In genomic region chr2:76362111-76362510, GRCm38 (mm10) we compare ENCODE assay signal across 12 mouse cellular contexts. TPM values are rescaled to one million over a fixed set of nuclear protein-coding genes. Genes with fewer than 3 reads are reported as not detected.
DNase-seq lines count a peak whose midpoint lies in the region; TF ChIP-seq lines count a peak whose summit lies in the region.
"Had no signal": no experiment of that assay in that cellular context is flagged by ENCODE, and none has a peak within 500 bp of the region (broad histone marks: within the 10 kb centered on the region; RNA-seq: fewer than 3 reads in every experiment).

No protein-coding gene starts in this region.

- TF ChIP-seq POLR2A in CH12.LX (IDR thresholded peaks at IDR 0.05; ENCODE audit: low read depth, low read length), result no peak

- H3K4me1 ChIP-seq in CH12.LX (ENCODE audit: control insufficient read depth in 1 of 2, insufficient read depth in 2 of 2), result no peaks in the 10 kb centered on the region
- H3K4me1 ChIP-seq in embryonic facial prominence, embryonic 10.5 days, result no peaks in the 10 kb centered on the region
- H3K4me1 ChIP-seq: heart, embryonic 12.5 days; stomach, embryonic 15.5 days had no signal

- H3K27me3 ChIP-seq in CH12.LX (replicated peaks), result no peaks in the 10 kb centered on the region
- H3K27me3 ChIP-seq in embryonic facial prominence, embryonic 10.5 days (replicated peaks; ENCODE audit: low read depth, poor library complexity, severe bottlenecking), result no peaks in the 10 kb centered on the region
- H3K27me3 ChIP-seq: heart, embryonic 12.5 days; stomach, embryonic 15.5 days had no signal

- no peak overlapping the region for H3K4me3 ChIP-seq in CH12.LX (replicated peaks in 1 of 3; ENCODE audit: low read depth in 2 of 3, low read length in 2 of 3, poor library complexity in 1 of 3)
- H3K4me3 ChIP-seq in embryonic facial prominence, embryonic 10.5 days, result no peak overlapping the region
- H3K4me3 ChIP-seq: heart, embryonic 12.5 days; stomach, embryonic 15.5 days had no signal

- no peak overlapping the region for H3K9ac ChIP-seq in CH12.LX (ENCODE audit: insufficient read depth, low read depth)
- H3K9ac ChIP-seq: heart, embryonic 12.5 days; stomach, embryonic 15.5 days had no signal

- TF ChIP-seq EP300 in CH12.LX (IDR thresholded peaks at IDR 0.05; ENCODE audit: low read length), result no peak

- no peaks in the 10 kb centered on the region for H3K79me2 ChIP-seq in CH12.LX (replicated peaks; ENCODE audit: control insufficient read depth, extremely low read depth, insufficient read depth, poor library complexity, severe bottlenecking)

- peak; percentile 54 for TF ChIP-seq RAD21 in CH12.LX (IDR thresholded peaks at IDR 0.05; ENCODE audit: low read depth, low read length)

- peak; percentile 34 to 61; a peak in 3 of 4 replicates for TF ChIP-seq CTCF in CH12.LX (conservative IDR thresholded peaks at IDR 0.05 in 1 of 2, IDR thresholded peaks at IDR 0.05 in 1 of 2; ENCODE audit: low read depth in 2 of 2, low read length in 2 of 2)

- peak; percentile 63 to 73 for DNase-seq in cerebellum, postnatal 10 days
- no peak for DNase-seq in cerebellum, adult 11 months
- peak; percentile 52 to 53 for DNase-seq in layer of hippocampus, postnatal 10 days (ENCODE audit: low spot score in 2 of 2)
- no peak for DNase-seq in layer of hippocampus, postnatal 36 days
- no peak for DNase-seq in CH12.LX (ENCODE audit: extremely low read depth)
- peak; percentile 49 for DNase-seq in embryonic facial prominence, embryonic 10.5 days (ENCODE audit: low spot score)
- no peak for DNase-seq in layer of hippocampus, adult 9-10 months (ENCODE audit: low spot score)
- no peak for DNase-seq in adrenal gland, postnatal 4 days (ENCODE audit: low spot score in 2 of 2)

- in situ Hi-C loops in CH12.LX (cut with MboI; ENCODE audit: low pct_ligation_motif_present, low pct_unique_long_range_greater_than_20kb, low sequenced_read_pairs), result no loop called here

- H3K4me2 ChIP-seq in CH12.LX (ENCODE audit: insufficient read depth, low read depth, poor library complexity, severe bottlenecking), result no peak overlapping the region
- H3K4me2 ChIP-seq: heart, embryonic 12.5 days; stomach, embryonic 15.5 days had no signal

- no peaks in the 10 kb centered on the region for H3K9me3 ChIP-seq in CH12.LX (replicated peaks; ENCODE audit: low read length)
- no peaks in the 10 kb centered on the region for H3K9me3 ChIP-seq in embryonic facial prominence, embryonic 10.5 days
- H3K9me3 ChIP-seq: heart, embryonic 12.5 days; stomach, embryonic 15.5 days had no signal

- 49% methylated on average over 2 of the region's 2 CpGs for WGBS in embryonic facial prominence, embryonic 10.5 days

- H3K36me3 ChIP-seq in CH12.LX (replicated peaks in 1 of 2; ENCODE audit: control insufficient read depth in 1 of 2, insufficient read depth in 1 of 2, low read length in 1 of 2), result no peaks in the 10 kb centered on the region
- no peaks in the 10 kb centered on the region for H3K36me3 ChIP-seq in embryonic facial prominence, embryonic 10.5 days (replicated peaks)
- H3K36me3 ChIP-seq: heart, embryonic 12.5 days; stomach, embryonic 15.5 days had no signal

- no peak overlapping the region for H3K27ac ChIP-seq in CH12.LX (ENCODE audit: insufficient read depth, low read depth)
- H3K27ac ChIP-seq in embryonic facial prominence, embryonic 10.5 days (replicated peaks), result no peak overlapping the region
- H3K27ac ChIP-seq: stomach, embryonic 15.5 days had no signal

- dilution Hi-C loops in CH12.LX (cut with MboI; ENCODE audit: extremely low pct_ligation_motif_present, extremely low pct_unique_long_range_greater_than_20kb, low sequenced_read_pairs), result no loop called here

TF ChIP-seq in CH12.LX, 34 proteins besides CTCF, POLR2A, EP300 and RAD21:
- TF ChIP-seq SMC3 (IDR thresholded peaks at IDR 0.05; ENCODE audit: low read depth, low read length), result peak; percentile 39
- TF ChIP-seq UBTF (IDR thresholded peaks at IDR 0.05; ENCODE audit: low read depth, low read length), result no peak

RNA-seq across cellular contexts. Expression of gene Cyct, which starts 1.9 kb away (rescaled TPM):
- under 1 TPM in 1 of 2 experiments, not detected in 1; 0.56 TPM for total RNA-seq in layer of hippocampus, postnatal 10 days (2021)
- total RNA-seq in layer of hippocampus, postnatal 36 days (2021), result not detected
- total RNA-seq in CH12.LX (2012; rRNA removed) (not detected in 2 replicates), CH12.LX (2014; rRNA removed) (not detected in 2 replicates)
- polyA plus RNA-seq in CH12.LX (2012; ENCODE audit: insufficient read length, low read depth), result not detected in 2 replicates
- not detected in 2 replicates for polyA plus RNA-seq in embryonic facial prominence, embryonic 10.5 days (2016; fragmentation: Nextera tagmentation; extraction: Ambion mirVana)
- total RNA-seq in adrenal gland, postnatal 4 days (2021), result not detected
- total RNA-seq: common myeloid progenitor, adult 5-6 weeks; left cerebral cortex, adult 8-10 months had no signal
- polyA plus RNA-seq: heart, embryonic 12.5 days; stomach, embryonic 15.5 days had no signal

RNA-seq across cellular contexts. Expression of gene Rbm45, which starts 7.7 kb away (rescaled TPM):
- total RNA-seq in layer of hippocampus, postnatal 10 days (2021), result 10 to 100 TPM; 38.8 to 42.1 TPM
- total RNA-seq in layer of hippocampus, postnatal 36 days (2021), result 10 to 100 TPM; 44.4 to 44.6 TPM
- total RNA-seq in CH12.LX (2012; rRNA removed) (53.7 and 60.2 TPM in 2 replicates), CH12.LX (2014; rRNA removed) (59.7 and 61.4 TPM in 2 replicates)
- polyA plus RNA-seq in CH12.LX (2012; ENCODE audit: insufficient read length, low read depth), result 53.3 and 56.0 TPM in 2 replicates
- 20.0 and 20.6 TPM in 2 replicates for polyA plus RNA-seq in embryonic facial prominence, embryonic 10.5 days (2016; fragmentation: Nextera tagmentation; extraction: Ambion mirVana)
- 10 to 100 TPM; 49.3 to 50.7 TPM for total RNA-seq in adrenal gland, postnatal 4 days (2021)

RNA-seq across cellular contexts. Expression of gene Pde11a, which starts 23.5 kb away (rescaled TPM):
- 1 to 10 TPM; 5.0 to 6.4 TPM for total RNA-seq in layer of hippocampus, postnatal 10 days (2021)
- total RNA-seq in layer of hippocampus, postnatal 36 days (2021), result 10 to 100 TPM; 14.2 to 18.9 TPM
- total RNA-seq in CH12.LX (2012; rRNA removed) (0.08 and 0.38 TPM in 2 replicates), CH12.LX (2014; rRNA removed) (0.20 and 0.21 TPM in 2 replicates)
- polyA plus RNA-seq in CH12.LX (2012; ENCODE audit: insufficient read length, low read depth), result 0.14 and 0.34 TPM in 2 replicates
- polyA plus RNA-seq in embryonic facial prominence, embryonic 10.5 days (2016; fragmentation: Nextera tagmentation; extraction: Ambion mirVana), result 0.50 and 0.99 TPM in 2 replicates
- total RNA-seq in adrenal gland, postnatal 4 days (2021), result 1 to 10 TPM in 1 of 2 experiments, under 1 TPM in 1; 0.76 to 1.3 TPM
- total RNA-seq: common myeloid progenitor, adult 5-6 weeks had no signal

RNA-seq across cellular contexts. Expression of gene Osbpl6, which starts 44.2 kb away (rescaled TPM):
- 10 to 100 TPM; 53.1 to 57.8 TPM for total RNA-seq in layer of hippocampus, postnatal 10 days (2021)
- 10 to 100 TPM; 65.8 to 74.5 TPM for total RNA-seq in layer of hippocampus, postnatal 36 days (2021)
- total RNA-seq in CH12.LX (2012; rRNA removed), result 0.38 TPM in 1 of 2 replicates, not detected in the other
- 0.19 TPM in 2 replicates for total RNA-seq in CH12.LX (2014; rRNA removed)
- polyA plus RNA-seq in CH12.LX (2012; ENCODE audit: insufficient read length, low read depth), result 0.35 and 0.60 TPM in 2 replicates
- 13.5 and 15.4 TPM in 2 replicates for polyA plus RNA-seq in embryonic facial prominence, embryonic 10.5 days (2016; fragmentation: Nextera tagmentation; extraction: Ambion mirVana)
- total RNA-seq in adrenal gland, postnatal 4 days (2021), result 10 to 100 TPM; 29.9 to 33.9 TPM
- total RNA-seq: common myeloid progenitor, adult 5-6 weeks had no signal

Comparison
In these comparisons a context has a peak if more than half of its experiments do, and no peak if none do; other contexts are left out.
1. DNase-seq: peak in cerebellum, postnatal 10 days (2 of 2), layer of hippocampus, postnatal 10 days (2 of 2) and embryonic facial prominence, embryonic 10.5 days (single experiment); none in cerebellum, adult 11 months (single experiment), layer of hippocampus, postnatal 36 days (0 of 2), CH12.LX (single experiment), layer of hippocampus, adult 9-10 months (single experiment) and adrenal gland, postnatal 4 days (0 of 2).